Mouse (Mus musculus): ENCODE data around the gene Tpst1. TPM values are rescaled to one million over a fixed set of nuclear protein-coding genes. Genes with fewer than 3 reads are reported as not detected.
A peak's percentile ranks its signal among the peaks of the same experiment; 100 is the strongest.

Gene Tpst1
- polyA plus RNA-seq, 1 experiment from 2014 or later = 58.3 TPM

- no peak overlapping the region for H3K9ac ChIP-seq (ENCODE audit: low read depth, low read length)
- 94% methylated on average over 7 of the region's 7 CpGs for WGBS
- no peak for ATAC-seq
Measured at GRCm38 (mm10) chr5:130143101-130143500, 70.0 kb downstream of the Tpst1 start.

GRCm38 (mm10) chr5:130143977-130144333 is 70.8 kb downstream of the Tpst1 start:
- Histone ChIP-seq H3K4me1 (ENCODE audit: control insufficient read depth, insufficient read depth, low read depth, low read length) (peaks cover 16% of the 10 kb centered on the region), H3K9me3 (ENCODE audit: control insufficient read depth, low read length) (no peaks in the 10 kb centered on the region), H3K4me3 (ENCODE audit: low read length) (peak overlapping the region; percentile 71), H3K27me3 (replicated peaks; ENCODE audit: control insufficient read depth, insufficient read depth, low read length) (no peaks in the 10 kb centered on the region), H3K36me3 (ENCODE audit: control insufficient read depth, insufficient read depth, low read length) (peaks cover 7% of the 10 kb centered on the region), H3K27ac (ENCODE audit: low read depth, low read length) (peak overlapping the region; percentile 87), H3K9ac (ENCODE audit: low read depth, low read length) (peak overlapping the region; percentile 62), H3K4me2 (ENCODE audit: low read length) (peak overlapping the region; percentile 80)
- ATAC-seq = peak; percentile 62
- 1% methylated on average over 20 of the region's 20 CpGs for WGBS

More at GRCm38 (mm10) chr5:130143101-130143500, 70.0 kb downstream of the Tpst1 start:
- Histone ChIP-seq H3K4me3 (ENCODE audit: low read length) (no peak overlapping the region), H3K36me3 (ENCODE audit: control insufficient read depth, insufficient read depth, low read length) (no peaks in the 10 kb centered on the region), H3K4me2 (ENCODE audit: low read length) (no peak overlapping the region), H3K9me3 (ENCODE audit: control insufficient read depth, low read length) (no peaks in the 10 kb centered on the region), H3K27me3 (replicated peaks; ENCODE audit: control insufficient read depth, insufficient read depth, low read length) (no peaks in the 10 kb centered on the region), H3K4me1 (ENCODE audit: control insufficient read depth, insufficient read depth, low read depth, low read length) (peaks cover 16% of the 10 kb centered on the region), H3K27ac (ENCODE audit: low read depth, low read length) (no peak overlapping the region; the same call in 1 of the 2 replicates)

DNA sequence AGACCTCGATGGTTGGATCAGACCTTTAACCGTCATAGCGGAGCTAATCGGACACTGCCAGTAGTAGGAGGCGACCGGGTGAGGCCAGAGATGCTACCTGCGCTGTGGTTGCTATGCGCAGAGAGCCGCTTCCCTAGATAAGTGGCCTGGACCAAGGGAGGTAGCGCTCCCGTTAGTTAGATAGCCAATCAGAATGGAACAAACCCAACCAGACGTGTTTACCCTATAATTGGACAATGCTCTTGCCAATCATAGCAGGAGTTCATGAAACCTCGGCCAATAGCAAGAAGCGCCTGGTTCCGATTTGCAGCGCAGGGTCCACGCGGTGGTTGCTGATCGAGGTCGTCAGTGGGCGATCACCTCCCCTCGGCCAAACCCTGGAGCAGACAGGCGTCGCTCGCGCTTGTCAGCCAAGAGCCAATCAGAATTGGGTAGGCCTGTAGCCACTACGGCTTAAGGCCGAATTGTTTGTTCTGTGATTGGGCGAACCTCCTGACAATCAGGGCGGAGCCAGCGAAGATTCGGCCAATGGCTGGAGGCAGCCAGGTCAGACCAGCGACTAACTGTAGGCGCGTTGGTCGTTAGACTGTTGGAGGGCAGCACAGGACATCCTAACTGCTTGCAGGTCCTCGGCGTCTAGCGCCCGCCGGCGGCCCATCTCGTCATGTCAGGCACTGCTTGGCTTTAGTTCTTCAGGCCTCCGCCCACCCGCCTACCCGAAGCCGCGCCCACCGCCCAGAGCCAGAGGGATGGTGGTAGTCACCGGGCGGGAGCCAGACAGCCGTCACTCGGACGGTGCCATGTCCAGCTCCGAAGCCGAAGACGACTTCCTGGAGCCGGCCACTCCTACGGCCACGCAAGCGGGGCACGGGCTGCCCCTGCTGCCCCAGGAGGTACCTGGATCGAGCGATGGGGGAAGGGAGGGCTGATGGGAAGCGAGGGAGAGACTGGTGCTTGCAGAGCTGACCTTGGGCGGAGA is 71.5 kb downstream of the Tpst1 start, which contains the start of gene Kctd7:
Gene Kctd7 (plus strand): TSS at position 528 of the 979 bp plus-strand sequence.
- Histone ChIP-seq H3K4me1 (ENCODE audit: control insufficient read depth, insufficient read depth, low read depth, low read length) (peaks cover 16% of the 10 kb centered on the region), H3K9me3 (ENCODE audit: control insufficient read depth, low read length) (no peaks in the 10 kb centered on the region), H3K27me3 (replicated peaks; ENCODE audit: control insufficient read depth, insufficient read depth, low read length) (no peaks in the 10 kb centered on the region), H3K36me3 (ENCODE audit: control insufficient read depth, insufficient read depth, low read length) (peaks cover 7% of the 10 kb centered on the region), H3K4me3 (ENCODE audit: low read length) (peak within 1 kb of the TSS; percentile 71), H3K27ac (ENCODE audit: low read depth, low read length) (peak within 1 kb of the TSS; percentile 87), H3K4me2 (ENCODE audit: low read length) (peak within 1 kb of the TSS; percentile 80), H3K9ac (ENCODE audit: low read depth, low read length) (peak within 1 kb of the TSS; percentile 80)
- peak; percentile 98 for ATAC-seq
- under 1% methylated on average over 66 of the region's 66 CpGs for WGBS

DNA sequence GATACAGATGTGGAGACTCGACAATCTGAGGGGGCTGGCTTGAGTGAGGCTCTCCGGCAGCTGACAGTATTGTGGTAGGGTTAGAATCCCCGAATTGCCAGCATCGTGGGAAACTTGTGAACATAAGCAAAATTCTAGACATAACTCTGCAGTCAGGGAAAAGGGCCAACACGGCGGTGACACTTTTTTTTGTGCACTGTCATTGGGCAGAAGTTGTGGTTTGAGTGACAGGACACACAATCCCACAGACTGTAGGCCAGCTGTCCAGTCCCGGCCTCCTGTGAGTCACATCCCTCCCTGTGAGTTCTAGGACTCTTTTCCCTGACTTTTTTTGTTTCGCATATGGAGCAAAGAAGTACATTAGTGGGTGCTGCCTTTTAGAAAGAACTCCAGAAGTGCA is 72.8 kb downstream of the Tpst1 start:
- Histone ChIP-seq H3K4me3 (ENCODE audit: low read length) (peak overlapping the region; percentile 71), H3K27ac (ENCODE audit: low read depth, low read length) (no peak overlapping the region), H3K9ac (ENCODE audit: low read depth, low read length) (no peak overlapping the region; the same call in 1 of the 2 replicates), H3K9me3 (ENCODE audit: control insufficient read depth, low read length) (no peaks in the 10 kb centered on the region), H3K36me3 (ENCODE audit: control insufficient read depth, insufficient read depth, low read length) (peaks cover 7% of the 10 kb centered on the region), H3K4me1 (ENCODE audit: control insufficient read depth, insufficient read depth, low read depth, low read length) (peaks cover 16% of the 10 kb centered on the region), H3K27me3 (replicated peaks; ENCODE audit: control insufficient read depth, insufficient read depth, low read length) (no peaks in the 10 kb centered on the region), H3K4me2 (ENCODE audit: low read length) (peak overlapping the region; percentile 80)
- 83% methylated on average over 8 of the region's 8 CpGs for WGBS
- no peak for ATAC-seq

- Histone ChIP-seq H3K4me2 (ENCODE audit: low read length) (no peak overlapping the region), H3K36me3 (ENCODE audit: control insufficient read depth, insufficient read depth, low read length) (peaks cover 26% of the 10 kb centered on the region), H3K9ac (ENCODE audit: low read depth, low read length) (no peak overlapping the region), H3K4me1 (ENCODE audit: control insufficient read depth, insufficient read depth, low read depth, low read length) (peaks cover 14% of the 10 kb centered on the region), H3K27me3 (replicated peaks; ENCODE audit: control insufficient read depth, insufficient read depth, low read length) (no peaks in the 10 kb centered on the region), H3K27ac (ENCODE audit: low read depth, low read length) (no peak overlapping the region), H3K9me3 (ENCODE audit: control insufficient read depth, low read length) (no peaks in the 10 kb centered on the region), H3K4me3 (ENCODE audit: low read length) (no peak overlapping the region)
- no peak for ATAC-seq
- 80% methylated on average over 7 of the region's 7 CpGs for WGBS
Measured at GRCm38 (mm10) chr5:130149726-130150310, 76.7 kb downstream of the Tpst1 start.

DNA sequence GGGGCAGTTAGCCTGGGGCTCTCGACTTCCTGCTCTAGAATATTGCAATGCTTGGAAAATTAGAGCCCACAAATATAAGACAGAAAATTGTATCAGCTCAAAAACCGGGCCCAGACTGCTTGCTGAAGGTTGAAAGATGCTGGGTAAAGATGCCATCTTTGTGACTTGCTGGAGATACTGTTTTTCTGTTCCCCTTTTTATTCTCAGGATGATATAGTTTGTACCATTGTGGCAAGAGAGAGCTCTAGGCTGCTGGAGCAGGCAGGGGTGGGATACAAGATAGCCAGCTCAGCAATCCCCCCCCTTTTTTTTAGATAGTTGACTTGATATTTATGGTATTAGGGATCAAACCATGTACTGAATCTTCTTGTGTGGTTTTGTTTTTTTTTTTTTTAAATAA is 81.2 kb downstream of the Tpst1 start:
- Histone ChIP-seq H3K4me1 (ENCODE audit: control insufficient read depth, insufficient read depth, low read depth, low read length) (no peaks in the 10 kb centered on the region), H3K4me3 (ENCODE audit: low read length) (no peak overlapping the region), H3K4me2 (ENCODE audit: low read length) (no peak overlapping the region), H3K9me3 (ENCODE audit: control insufficient read depth, low read length) (no peaks in the 10 kb centered on the region), H3K27me3 (replicated peaks; ENCODE audit: control insufficient read depth, insufficient read depth, low read length) (no peaks in the 10 kb centered on the region), H3K9ac (ENCODE audit: low read depth, low read length) (no peak overlapping the region), H3K27ac (ENCODE audit: low read depth, low read length) (no peak overlapping the region), H3K36me3 (ENCODE audit: control insufficient read depth, insufficient read depth, low read length) (peaks cover 20% of the 10 kb centered on the region)
- ATAC-seq = no peak
- WGBS = 94% methylated on average over 2 of the region's 2 CpGs

DNA sequence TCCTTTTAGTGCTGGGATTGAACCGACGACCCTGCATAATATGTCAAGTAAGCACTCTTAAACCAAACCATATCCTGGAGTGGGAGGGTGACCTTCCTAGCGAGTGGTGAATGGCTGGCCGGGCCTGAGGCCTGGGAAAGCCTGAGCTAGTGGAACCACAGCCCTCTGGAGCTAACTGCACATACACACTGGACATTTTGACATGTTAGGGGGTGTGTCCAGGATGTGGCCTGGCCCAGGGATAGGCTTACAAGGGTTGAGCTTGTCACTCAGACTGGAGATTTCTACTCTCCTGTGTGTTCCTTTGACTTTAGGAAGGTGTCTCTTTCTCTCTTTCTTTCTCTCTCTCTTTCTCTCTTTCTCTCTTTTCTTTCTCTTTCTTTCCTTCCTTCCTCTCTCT is 85.4 kb downstream of the Tpst1 start:
- WGBS = 75% methylated on average over 4 of the region's 4 CpGs
- Histone ChIP-seq H3K4me2 (ENCODE audit: low read length) (no peak overlapping the region), H3K4me3 (ENCODE audit: low read length) (no peak overlapping the region), H3K36me3 (ENCODE audit: control insufficient read depth, insufficient read depth, low read length) (0 out of 2 replicates have a peak, but pooled peaks cover 2% of the 10 kb centered on the region), H3K27me3 (replicated peaks; ENCODE audit: control insufficient read depth, insufficient read depth, low read length) (no peaks in the 10 kb centered on the region), H3K9ac (ENCODE audit: low read depth, low read length) (no peak overlapping the region), H3K27ac (ENCODE audit: low read depth, low read length) (no peak overlapping the region), H3K9me3 (ENCODE audit: control insufficient read depth, low read length) (no peaks in the 10 kb centered on the region), H3K4me1 (ENCODE audit: control insufficient read depth, insufficient read depth, low read depth, low read length) (no peaks in the 10 kb centered on the region)
- no peak for ATAC-seq

DNA sequence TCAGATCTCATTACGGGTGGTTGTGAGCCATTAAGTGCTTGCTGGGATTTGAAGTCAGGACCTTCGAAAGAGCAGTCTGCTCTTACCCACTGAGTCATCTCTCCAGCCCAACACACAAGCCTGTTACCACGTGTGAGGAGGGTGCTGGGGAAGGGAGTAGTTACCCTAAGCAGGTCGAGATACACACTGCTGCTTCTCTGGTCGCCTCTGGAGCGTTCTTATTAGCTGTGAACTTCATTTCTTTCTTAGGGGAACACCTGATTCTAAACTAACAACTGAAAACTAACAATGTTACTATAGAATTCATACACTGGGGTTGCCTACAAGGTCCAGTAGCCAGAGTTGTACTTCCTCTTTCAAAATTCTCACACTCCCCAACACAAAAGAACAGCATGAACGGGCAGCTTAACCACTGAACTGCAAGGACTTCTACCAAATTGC is 86.7 kb downstream of the Tpst1 start:
- Histone ChIP-seq H3K9ac (ENCODE audit: low read depth, low read length) (no peak overlapping the region), H3K4me3 (ENCODE audit: low read length) (no peak overlapping the region), H3K9me3 (ENCODE audit: control insufficient read depth, low read length) (no peaks in the 10 kb centered on the region), H3K4me2 (ENCODE audit: low read length) (no peak overlapping the region), H3K27me3 (replicated peaks; ENCODE audit: control insufficient read depth, insufficient read depth, low read length) (no peaks in the 10 kb centered on the region), H3K4me1 (ENCODE audit: control insufficient read depth, insufficient read depth, low read depth, low read length) (no peaks in the 10 kb centered on the region), H3K27ac (ENCODE audit: low read depth, low read length) (no peak overlapping the region), H3K36me3 (ENCODE audit: control insufficient read depth, insufficient read depth, low read length) (no peaks in the 10 kb centered on the region)
- WGBS = 67% methylated on average over 7 of the region's 7 CpGs
- no peak for ATAC-seq

DNA sequence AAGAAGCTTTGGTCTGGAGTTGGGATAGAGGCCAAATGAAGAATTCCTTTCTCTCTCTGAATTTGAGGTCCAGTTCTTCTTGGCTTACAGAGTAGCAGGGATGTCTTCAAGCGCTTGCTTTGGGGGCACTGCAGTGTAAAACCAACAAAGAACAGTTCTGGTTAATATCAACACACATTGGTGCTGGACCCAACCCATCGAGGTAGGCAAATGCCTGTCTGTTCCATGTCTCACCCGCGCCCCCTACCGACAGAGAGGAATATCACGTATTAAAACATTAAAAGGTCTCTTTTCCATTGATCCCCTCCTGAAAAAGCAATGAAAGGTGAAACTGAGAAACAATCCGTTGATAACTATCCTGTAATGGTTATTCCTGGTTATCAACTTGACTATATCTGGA is 90.5 kb downstream of the Tpst1 start:
- no peaks in the 10 kb centered on the region for H3K4me1 ChIP-seq (ENCODE audit: control insufficient read depth, insufficient read depth, low read depth, low read length)
- H3K27me3 ChIP-seq (replicated peaks; ENCODE audit: control insufficient read depth, insufficient read depth, low read length) = no peaks in the 10 kb centered on the region
- H3K27ac ChIP-seq (ENCODE audit: low read depth, low read length) = no peak overlapping the region
- H3K9ac ChIP-seq (ENCODE audit: low read depth, low read length) = no peak overlapping the region
- 5% methylated on average over 7 of the region's 7 CpGs for WGBS
- H3K9me3 ChIP-seq (ENCODE audit: control insufficient read depth, low read length) = no peaks in the 10 kb centered on the region
- H3K4me2 ChIP-seq (ENCODE audit: low read length) = no peak overlapping the region
- no peaks in the 10 kb centered on the region for H3K36me3 ChIP-seq (ENCODE audit: control insufficient read depth, insufficient read depth, low read length)
- no peak for ATAC-seq
- no peak overlapping the region for H3K4me3 ChIP-seq (ENCODE audit: low read length)

All from hindbrain, embryonic 16.5 days (tissue).